Mouse (Mus musculus): Measurements from ENCODE around the gene Myct1. TPM values are rescaled to one million over a fixed set of nuclear protein-coding genes. Genes with fewer than 3 reads are reported as not detected.

Gene Myct1
- 10 to 100 TPM; 13.3 to 19.5 TPM for total RNA-seq (2021)

DNA sequence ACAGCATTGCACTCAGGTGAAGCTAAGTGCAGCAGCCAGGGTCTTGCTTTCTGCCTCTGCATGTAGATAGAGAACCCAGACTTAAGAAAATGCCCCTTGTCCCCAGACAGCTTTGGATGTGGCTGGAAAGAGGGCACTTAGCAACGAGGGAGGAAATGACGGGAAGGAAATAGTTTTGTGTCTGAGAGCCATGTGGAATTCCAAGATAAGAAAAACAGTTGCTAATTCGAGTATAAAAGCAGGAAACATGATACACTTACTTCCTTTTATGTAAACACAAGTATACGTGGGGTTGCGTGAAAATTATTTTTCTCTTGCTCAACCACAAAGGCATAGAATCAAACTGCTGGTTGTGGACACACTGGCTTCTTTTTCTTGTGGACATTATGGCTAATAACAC is at the start of gene Myct1:
Gene Myct1, plus strand, starts transcription at position 312 of the 400 bp plus-strand sequence.
- intact Hi-C loops (cut with DNase I), result loop anchor here (5.0 to 10.0 kb wide), 2 partner anchors 41 to 79 kb away; partner anchors contain the start of gene Syne1

GRCm38 (mm10) chr10:5546428-5546827 is 47.1 kb upstream of the Myct1 start:
- intact Hi-C loops (cut with DNase I), result no loop called here
- DNase-seq (ENCODE audit: low spot score), result no peak

More for the DNA sequence above, at the start of gene Myct1:
- DNase-seq (ENCODE audit: low spot score), result no peak

DNA sequence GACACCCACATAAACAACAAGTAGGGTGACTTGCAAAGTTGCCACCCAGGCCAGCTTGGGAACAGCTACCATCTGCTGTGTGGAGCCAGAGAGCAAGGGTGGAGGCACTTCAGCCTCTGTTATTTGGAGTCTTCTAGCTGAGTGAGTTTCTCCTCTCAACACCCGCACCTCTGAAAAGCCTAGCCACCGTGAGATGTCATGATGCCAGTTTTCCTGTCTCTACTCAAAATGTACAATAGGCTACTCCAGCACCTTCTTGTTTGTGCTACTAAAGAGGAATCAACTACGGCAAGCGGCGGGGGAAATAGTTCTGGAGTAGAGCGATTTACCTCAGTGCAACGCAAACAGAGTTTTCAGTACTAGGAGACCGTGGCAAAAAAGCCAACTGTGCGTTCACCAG is 45.8 kb upstream of the Myct1 start:
- intact Hi-C loops (cut with DNase I), result no loop called here

DNA sequence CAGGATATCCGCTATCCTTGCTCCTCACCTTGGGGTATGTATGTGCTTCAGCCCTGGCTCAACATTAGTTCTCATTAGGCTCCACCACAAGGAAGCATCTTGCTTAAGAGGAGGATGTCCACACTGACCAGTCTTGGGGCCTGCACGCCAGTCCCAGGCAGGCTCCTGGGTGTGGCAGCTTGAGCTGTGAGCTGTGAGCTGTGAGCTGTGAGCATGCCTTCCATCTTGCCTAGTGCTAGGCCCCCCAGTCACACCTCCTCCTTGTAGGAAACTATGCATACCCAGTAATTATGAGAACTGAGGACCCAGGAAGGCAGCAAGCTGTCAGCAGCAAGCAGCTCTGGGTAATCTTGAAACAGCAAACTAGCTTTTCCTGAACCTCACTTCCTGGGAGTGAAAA is 44.9 kb upstream of the Myct1 start:
- intact Hi-C loops (cut with DNase I), result no loop called here
- no peak for DNase-seq (ENCODE audit: low spot score)

More for the DNA sequence above, 45.8 kb upstream of the Myct1 start:
- no peak for DNase-seq (ENCODE audit: low spot score)

DNA sequence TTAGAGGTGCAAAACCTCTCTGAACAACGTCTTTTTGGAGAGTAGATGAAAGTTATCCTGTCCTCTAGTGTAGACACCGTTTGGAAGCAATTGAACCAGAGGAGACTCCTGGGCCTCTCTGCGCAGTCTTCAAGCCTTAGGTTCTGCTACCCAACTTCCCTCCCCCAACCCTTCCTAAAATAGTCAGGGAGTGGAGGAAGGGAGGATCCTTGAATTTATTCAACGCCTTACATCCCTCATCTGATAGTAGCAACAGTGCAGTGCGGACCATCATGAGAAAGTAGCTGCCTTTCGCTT is 43.8 kb upstream of the Myct1 start:
- DNase-seq (ENCODE audit: low spot score), result no peak
- intact Hi-C loops (cut with DNase I), result loop anchor here (5.0 to 10.0 kb wide), 4 partner anchors 42 to 235 kb away; partner anchors contain the start of gene Myct1

DNA sequence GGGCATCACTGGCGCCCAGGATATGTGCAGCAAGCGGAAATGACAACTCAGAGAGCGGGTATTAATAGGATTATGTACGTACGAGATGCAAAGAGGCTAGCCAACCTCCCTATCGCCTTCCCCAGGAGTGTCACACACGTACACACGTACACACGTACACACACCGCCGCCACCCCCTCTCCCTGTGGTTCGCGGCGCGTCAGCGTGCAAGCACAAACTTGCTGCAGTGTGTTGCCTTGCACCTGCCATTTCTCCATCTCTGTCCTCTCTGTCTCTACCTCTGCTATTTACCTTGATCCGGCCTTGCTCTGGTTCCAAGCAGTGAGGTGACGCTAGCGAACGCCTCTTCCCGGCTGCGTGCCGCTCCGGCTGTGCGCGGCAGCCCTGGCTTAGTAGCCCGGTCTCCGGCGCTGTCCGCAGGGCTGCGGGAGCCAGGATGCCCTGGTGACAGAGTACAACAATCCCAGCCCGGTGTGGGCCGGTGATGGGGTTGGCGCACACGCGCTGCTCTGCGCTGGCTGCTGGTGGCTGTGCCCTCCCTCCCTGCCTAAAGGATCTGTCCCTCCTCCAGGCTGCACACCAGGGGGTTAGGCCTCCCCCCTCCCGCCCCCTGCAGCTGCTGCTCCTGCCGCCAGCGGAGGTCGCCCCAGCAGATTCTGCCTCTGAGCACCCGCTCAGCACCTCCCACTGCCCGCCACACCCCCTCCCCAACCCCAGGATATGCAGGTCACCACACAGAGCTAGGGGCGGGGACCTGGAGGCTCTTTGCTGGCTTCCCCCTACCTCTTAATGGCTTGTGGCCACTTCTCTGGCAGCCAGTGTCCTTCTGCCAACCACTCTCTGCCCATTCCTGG is 43.2 kb upstream of the Myct1 start:
- peak; percentile 24 for DNase-seq (ENCODE audit: low spot score)
- intact Hi-C loops (cut with DNase I), result loop anchor here (5.0 to 10.0 kb wide), 4 partner anchors 42 to 236 kb away; partner anchors contain the start of gene Myct1

DNA sequence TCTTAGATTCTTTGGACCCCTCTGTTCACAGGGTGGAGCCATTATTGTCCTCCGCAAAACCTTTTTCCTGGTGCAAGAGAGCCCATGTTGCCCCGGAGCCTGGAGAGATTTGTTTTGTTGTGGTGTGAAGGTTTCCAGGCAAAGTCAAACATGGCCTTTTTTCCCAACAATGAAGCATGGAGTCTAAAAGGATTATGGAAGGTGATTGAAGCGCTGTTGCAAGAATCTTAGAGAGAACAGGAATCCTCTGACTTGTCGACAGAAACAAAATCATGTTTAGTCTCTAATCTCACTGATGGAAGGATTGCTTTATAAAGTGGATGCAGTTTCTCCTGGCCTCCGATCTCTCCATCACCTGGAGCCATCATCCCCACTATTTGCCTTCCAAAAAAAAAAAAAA is 42.2 kb upstream of the Myct1 start, which contains the start of gene Syne1:
Gene Syne1, minus strand, starts transcription at position 101 of the 400 bp plus-strand sequence.
- DNase-seq (ENCODE audit: low spot score), result no peak
- intact Hi-C loops (cut with DNase I), result loop anchor here (5.0 to 10.0 kb wide), 4 partner anchors 41 to 237 kb away; partner anchors contain the start of gene Myct1

DNA sequence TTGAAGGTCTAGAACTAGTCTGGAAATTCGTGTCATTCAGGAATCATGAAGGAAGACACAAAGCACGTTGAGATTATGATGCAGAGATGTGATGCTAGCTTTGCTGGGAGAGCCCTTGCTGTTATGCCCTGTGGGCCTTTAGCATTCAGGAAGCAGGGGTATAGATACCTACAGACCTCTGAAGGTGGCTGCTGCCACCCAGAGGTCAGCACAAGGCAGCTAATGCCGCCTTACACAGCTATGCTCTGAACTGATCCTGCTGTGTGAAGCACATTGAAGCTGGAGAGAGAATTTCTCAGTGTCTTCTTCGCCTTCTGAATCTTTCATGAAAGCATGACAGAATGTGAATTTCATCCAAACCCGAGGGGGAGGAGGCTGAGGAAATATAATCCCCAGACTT is 38.6 kb upstream of the Myct1 start:
- no peak for DNase-seq (ENCODE audit: low spot score)
- intact Hi-C loops (cut with DNase I), result loop anchor here (2.0 to 10.0 kb wide), 6 partner anchors 37 to 240 kb away; partner anchors contain the start of gene Myct1

DNA sequence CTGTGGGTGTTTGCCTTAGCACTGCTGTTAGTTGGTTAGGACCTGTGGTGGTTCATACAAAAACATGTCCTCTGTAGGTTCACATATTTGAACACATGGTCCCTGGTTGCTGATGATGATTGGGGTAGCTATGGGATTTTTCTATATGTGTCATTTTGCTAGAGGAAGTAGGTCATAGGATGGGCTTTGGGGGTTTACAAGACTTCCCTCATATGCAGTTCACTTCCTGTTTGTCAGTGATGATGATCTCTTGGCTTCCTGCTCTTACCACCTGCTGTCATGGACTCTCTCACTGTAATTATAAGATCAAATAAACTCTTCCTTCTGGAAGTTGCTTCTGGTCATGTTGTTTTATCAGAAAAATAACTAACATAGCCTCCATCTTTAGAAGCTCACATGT is 34.8 kb upstream of the Myct1 start:
- intact Hi-C loops (cut with DNase I), result loop anchor here (10.0 kb wide), 1 partner anchor 244 kb away; no protein-coding TSS in a partner anchor
- no peak for DNase-seq (ENCODE audit: low spot score)

- intact Hi-C loops (cut with DNase I), result no loop called here
- no peak for DNase-seq (ENCODE audit: low spot score)
These were observed 33.0 kb upstream of the Myct1 start for GRCm38 (mm10) chr10:5560526-5560925.

DNA sequence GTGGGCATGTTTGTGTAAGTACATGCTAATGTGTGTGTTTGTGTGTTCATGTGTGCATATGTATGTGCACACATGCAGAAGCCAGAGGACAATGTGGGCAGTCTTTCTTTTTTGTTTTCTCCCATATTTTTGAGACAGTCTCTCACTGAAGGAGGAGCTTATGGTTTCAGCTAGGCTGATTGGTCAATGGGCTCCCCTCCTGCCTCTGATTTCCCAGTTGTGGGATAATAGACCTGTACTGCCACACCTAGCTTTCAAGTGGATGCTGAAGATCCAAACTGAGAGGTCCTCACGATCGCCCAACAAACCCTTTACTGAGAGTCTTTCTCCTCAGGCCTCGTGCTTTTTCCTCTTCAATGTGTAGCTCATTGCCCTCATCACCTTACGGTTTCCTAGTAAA is 31.9 kb upstream of the Myct1 start:
- DNase-seq (ENCODE audit: low spot score), result no peak
- intact Hi-C loops (cut with DNase I), result no loop called here

GRCm38 (mm10) chr10:5568991-5569390 is 24.6 kb upstream of the Myct1 start:
- DNase-seq (ENCODE audit: low spot score), result no peak
- intact Hi-C loops (cut with DNase I), result no loop called here

DNA sequence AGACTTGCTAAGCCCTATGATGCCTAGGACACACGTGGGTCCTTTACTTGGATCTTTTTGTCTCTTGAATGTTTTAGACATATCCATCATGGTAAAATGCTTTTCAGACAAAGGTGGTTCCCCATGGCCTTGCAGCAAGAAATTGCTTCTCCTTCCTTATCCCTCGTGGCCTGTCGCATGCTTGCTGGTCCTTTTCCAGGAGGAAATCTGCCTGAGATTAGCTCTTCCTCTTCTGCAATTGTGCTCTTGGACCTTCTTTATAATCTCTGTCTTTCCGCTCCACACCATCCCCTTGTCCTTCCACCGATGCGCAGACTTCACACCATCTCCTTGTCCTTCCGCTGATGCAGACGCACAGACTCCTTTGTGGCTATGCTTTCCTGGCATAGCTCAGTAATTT is 23.5 kb upstream of the Myct1 start:
- intact Hi-C loops (cut with DNase I), result no loop called here
- no peak for DNase-seq (ENCODE audit: low spot score)

GRCm38 (mm10) chr10:5571332-5571731 is 22.2 kb upstream of the Myct1 start:
- no peak for DNase-seq (ENCODE audit: low spot score)
- intact Hi-C loops (cut with DNase I), result no loop called here

- DNase-seq (ENCODE audit: low spot score), result no peak
- intact Hi-C loops (cut with DNase I), result no loop called here
These were observed 20.2 kb upstream of the Myct1 start for GRCm38 (mm10) chr10:5573328-5573727.

DNA sequence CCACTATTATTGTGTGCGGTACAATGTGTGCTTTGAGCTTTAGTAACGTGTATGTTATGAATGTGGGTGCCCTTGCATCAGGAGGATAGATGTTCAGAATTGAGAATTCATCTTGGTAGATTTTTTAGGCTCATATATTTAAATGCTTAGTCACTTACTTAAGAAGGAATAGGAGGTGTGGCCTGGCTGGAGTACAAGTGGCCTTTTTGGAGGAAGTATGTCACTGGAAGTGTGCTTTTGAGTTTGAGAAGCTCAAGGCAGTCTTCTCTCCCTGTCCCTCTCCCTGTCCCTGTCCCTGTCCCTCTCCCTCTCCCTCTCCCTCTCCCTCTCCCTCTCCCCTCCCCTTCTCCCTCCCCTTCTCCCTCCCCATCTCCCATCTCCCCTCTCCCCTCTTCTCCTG is 2.5 kb upstream of the Myct1 start:
- DNase-seq (ENCODE audit: low spot score), result no peak
- intact Hi-C loops (cut with DNase I), result loop anchor here (5.0 to 10.0 kb wide), 2 partner anchors 39 to 76 kb away; partner anchors contain the start of gene Syne1

DNA sequence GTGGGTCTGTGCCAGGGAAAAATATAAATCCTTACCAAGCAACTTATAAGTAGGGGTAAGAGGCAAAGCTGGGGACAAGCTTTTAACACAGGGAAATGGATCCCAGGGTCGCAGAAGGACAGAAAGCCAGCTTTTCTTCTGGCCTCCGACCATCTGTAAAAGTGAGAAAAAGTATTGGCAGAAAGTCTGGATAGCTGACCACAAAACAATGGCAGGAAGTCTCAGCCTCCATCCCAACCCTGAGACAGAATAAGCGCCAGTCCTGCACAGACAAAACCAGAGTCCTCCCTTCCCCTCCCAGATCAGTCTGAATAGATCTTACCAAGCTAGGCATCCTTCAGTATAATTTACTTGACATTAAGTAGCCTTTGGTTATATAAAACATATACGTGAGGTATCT is 1.6 kb upstream of the Myct1 start:
- intact Hi-C loops (cut with DNase I), result loop anchor here (5.0 to 10.0 kb wide), 2 partner anchors 40 to 77 kb away; partner anchors contain the start of gene Syne1
- DNase-seq (ENCODE audit: low spot score), result peak; percentile 41

GRCm38 (mm10) chr10:5594457-5594856 is 882 bp downstream of the Myct1 start:
- intact Hi-C loops (cut with DNase I), result loop anchor here (5.0 to 10.0 kb wide), 2 partner anchors 42 to 80 kb away; partner anchors contain the start of gene Syne1
- DNase-seq (ENCODE audit: low spot score), result no peak

DNA sequence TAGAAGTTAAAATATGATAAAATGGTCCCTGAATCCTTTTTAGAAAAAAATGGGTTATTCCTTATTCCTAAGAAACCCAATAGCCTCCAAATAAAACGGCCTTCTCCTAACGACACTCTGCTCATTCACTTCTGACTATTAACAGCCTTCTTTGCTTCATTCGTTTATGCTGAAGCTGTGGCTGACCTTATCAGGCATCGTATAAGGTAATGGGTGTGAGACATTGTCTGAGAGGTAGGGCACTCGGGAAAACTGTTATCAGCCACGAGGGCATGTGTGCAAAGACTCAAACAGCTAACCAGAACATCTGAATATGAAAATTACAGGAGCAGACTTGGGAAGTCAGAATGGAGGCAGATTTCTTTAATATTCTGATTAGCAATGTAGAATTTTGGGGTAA is 3.0 kb downstream of the Myct1 start:
- DNase-seq (ENCODE audit: low spot score), result no peak
- intact Hi-C loops (cut with DNase I), result loop anchor here (5.0 to 10.0 kb wide), 2 partner anchors 64 to 82 kb away; no protein-coding TSS in a partner anchor

- intact Hi-C loops (cut with DNase I), result loop anchor here (1.0 to 2.0 kb wide), 2 partner anchors 35 to 187 kb away; no protein-coding TSS in a partner anchor
- DNase-seq (ENCODE audit: low spot score), result no peak
These were observed 6.5 kb downstream of the Myct1 start for GRCm38 (mm10) chr10:5600123-5600522.

- intact Hi-C loops (cut with DNase I), result no loop called here
These were observed 9.9 kb downstream of the Myct1 start for GRCm38 (mm10) chr10:5603512-5603911.

More at GRCm38 (mm10) chr10:5603512-5603911, 9.9 kb downstream of the Myct1 start:
- DNase-seq (ENCODE audit: low spot score), result no peak

Measured in heart, postnatal 25 days (tissue).